Mouse (Mus musculus) kidney, postnatal 25 days (tissue): ENCODE data around the gene Slc39a7.
"Not testable (repeated sequence)": the region's sequence is repeated elsewhere in the genome, so short reads cannot be mapped to it uniquely, and the experiment has no call there.

Source experiments
- DNase-seq, 2 experiments: peaks; one replicate each; pipeline ENCODE4 v3.0.0; 2021; ENCODE audit warnings: mixed read lengths in 2 of 2

Slc39a7 gene

DNA sequence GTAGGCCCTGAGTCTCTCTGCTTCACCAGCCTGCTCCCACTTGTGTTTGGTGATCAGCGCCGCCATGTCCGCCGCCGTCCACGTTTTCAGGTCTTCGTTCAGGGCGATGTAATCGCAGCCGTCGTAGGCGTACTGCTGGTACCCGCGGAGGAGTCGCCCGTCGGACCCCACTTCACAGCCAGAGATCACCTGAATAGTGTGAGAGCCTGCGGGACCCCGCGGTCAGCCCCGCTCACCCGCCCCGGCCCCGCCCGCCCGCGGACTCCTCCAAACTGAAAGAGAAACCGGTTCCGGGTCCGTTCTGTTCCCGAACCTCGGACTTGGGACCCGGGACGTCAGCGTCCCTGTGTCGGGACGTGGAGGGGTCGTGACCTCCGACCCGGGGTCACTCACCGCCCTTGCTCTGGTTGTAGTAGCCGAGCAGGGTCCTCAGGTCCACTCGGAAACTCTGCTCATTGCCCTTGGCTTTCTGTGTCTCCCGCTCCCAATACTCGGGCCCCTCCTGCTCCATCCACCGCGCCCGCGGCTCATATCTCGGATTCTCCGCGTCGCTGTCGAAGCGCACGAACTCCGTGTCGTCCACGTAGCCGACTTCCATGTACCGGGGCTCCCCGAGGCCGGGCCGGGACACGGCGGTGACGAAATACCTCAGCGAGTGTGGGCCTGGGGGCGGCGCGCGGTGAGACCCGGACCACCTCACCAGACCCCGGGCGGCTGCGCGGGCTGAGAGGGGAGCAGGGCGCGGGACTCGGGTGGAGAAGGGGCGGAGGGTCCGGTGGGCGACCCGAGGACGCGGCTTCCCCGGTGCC lies 31.9 kb downstream of the Slc39a7 start:
- peak; percentile 38 to 84 for DNase-seq

DNA sequence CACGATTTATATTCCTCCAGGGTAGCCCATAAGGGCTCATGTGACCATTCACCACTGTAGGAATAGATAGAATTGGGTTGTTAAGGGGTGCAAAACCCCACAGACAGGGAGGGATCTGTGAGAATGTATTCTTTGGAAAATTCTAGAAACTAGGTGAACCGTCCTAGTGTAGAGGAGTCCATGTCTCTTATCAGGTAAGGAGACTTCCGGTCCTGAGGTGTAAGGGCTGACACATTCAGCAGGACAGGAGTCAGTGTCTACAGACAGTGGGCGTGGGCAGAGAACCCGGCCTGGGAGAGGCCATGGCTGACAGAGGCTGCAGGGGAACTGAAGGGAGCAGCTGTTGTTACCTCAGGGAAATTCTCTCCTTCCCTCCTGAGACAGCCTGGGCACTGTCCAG lies 32.8 kb downstream of the Slc39a7 start:
- not testable (repeated sequence) for DNase-seq

- DNase-seq = not testable (repeated sequence)
These were observed 34.5 kb downstream of the Slc39a7 start for GRCm38 (mm10) chr17:33997025-33997424.

- DNase-seq = no peak
These were observed 35.8 kb downstream of the Slc39a7 start for GRCm38 (mm10) chr17:33995651-33996050.

DNA sequence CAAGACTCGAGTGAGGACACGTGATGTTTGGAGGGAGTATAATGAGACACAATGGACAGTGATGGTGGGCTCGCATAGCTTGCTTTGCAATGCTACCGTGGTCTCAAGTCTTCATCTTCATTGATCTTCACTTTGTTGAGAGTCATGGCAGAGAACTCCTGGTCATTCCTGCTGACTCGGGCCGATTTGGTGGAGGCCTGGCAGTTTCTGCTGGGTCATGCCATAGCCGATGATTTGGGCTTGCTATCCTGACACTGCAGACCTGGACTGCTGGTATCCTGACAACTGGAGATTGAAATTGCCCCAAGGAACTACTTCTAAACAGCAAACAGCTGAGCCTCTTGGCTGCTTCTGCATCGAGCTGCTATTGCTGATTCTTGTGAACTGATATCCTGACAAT lies 36.5 kb downstream of the Slc39a7 start:
- no peak for DNase-seq

GRCm38 (mm10) chr17:33991788-33992664 lies 39.5 kb downstream of the Slc39a7 start:
- DNase-seq = peak; percentile 47 to 75

DNA sequence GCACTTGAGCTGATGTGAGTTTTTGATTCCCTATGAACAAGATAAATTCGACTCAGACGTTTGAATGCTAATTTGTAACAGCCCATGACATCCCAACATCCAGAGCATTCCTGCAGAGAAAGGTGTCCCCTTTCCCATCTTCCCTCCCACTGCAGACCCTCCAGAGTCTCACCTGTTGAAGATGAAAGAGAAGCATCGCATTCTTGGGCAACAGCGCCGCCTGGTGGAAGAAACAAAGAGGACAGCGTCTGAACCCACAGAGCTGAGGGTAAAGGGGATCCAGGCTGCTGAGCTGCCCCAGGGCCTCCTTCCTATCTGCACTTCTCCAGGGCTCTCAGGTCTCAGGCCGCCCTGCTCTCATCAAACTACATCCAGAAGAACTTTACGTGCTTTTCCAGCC lies 49.3 kb downstream of the Slc39a7 start:
- peak; percentile 64 to 82 for DNase-seq

DNA sequence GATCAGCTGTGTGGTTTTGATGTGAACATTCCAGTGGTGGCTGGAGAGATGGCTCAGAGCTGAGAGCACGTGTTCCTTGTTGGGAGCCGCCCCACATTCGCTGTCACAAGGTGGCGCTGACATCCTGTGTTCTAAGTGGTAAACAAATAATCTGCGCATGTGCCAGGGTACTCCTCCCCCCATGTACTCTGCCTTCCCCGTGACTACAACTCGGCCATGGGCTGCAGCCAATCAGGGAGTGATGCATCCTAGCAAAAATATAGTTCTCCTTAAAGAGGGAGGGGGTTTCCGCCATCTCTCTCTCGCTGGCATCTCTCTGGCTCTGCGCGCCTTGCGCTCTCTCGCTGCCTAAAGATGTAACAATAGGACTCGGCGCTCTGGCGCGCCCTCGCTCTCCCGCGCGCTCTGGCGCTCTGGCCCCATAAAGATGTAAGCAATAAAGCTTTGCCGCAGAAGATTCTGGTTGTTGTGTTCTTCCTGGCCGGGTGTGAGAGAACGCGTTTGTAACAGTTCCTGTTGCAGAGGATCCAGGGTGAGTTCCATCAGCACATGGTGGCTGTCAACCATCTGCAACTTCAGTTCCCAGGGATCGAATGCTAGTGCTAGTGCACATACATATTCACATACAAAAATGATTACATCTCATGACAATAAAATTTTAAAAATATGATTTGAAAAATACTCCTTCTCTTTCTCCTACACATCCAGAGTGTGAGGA lies 50.1 kb downstream of the Slc39a7 start:
- DNase-seq = peak; percentile 94

GRCm38 (mm10) chr17:33980181-33981035 lies 51.1 kb downstream of the Slc39a7 start:
- no peak for DNase-seq

DNA sequence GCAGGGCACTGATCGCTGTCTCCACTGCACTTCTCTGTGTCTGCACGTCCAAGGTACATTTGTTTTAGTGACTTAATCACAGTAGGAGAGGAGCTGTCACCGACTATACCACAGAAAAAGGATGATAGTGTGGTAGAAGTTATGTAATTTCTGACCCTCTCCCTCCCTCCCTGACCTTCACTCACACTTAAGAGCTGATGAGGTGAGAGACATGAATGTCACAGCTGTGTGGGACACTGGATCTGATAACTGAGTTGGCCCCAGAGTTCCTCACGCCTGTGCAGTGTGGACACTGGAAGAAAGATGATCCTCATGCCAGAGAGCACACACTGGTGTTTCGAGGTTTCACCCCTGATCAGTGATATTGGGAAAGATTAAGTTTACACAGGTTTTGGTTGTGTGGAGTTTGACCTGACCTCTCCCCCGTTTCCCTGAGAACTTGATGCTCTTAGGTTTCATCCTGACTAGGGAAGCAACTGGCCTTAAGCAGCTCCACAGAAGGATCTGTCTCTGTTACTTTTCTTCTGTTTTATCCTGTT lies 51.9 kb downstream of the Slc39a7 start:
- no peak for DNase-seq

DNA sequence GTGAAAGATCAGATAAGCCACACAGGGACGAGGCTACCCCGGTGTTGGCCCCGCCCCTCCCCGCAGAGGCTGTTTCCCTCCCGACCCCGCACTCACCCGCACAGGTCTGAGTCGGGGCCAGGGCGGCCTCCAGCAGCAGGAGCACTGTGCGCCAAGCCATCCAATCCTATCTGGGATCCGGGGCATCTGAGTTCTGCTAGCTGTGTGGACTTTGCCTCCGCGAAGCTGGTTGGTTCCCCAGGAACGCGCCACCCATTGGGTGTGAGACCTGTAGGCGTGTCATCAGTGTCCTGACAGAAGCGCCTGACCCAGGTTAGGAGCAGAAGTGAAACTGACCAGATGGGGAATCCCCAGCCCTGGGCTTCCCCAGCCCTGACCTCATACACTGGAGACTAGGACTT lies 52.9 kb downstream of the Slc39a7 start:
- DNase-seq = peak; percentile 91 to 97
